Mouse (Mus musculus) adrenal gland (tissue): ENCODE results near the gene Nhsl1.

Experiments
- intact Hi-C: fragments of 180-260 bp; cut with DNase I; formaldehyde crosslinking; loops from one replicate; pipeline ENCODE4 v1.15.1; 2025

The Nhsl1 gene

GRCm38 (mm10) chr10:18341444-18342196 lies 22.8 kb downstream of the Nhsl1 start:
- intact Hi-C loops = no loop called here

GRCm38 (mm10) chr10:18347231-18347630 lies 28.4 kb downstream of the Nhsl1 start:
- intact Hi-C loops = no loop called here

- intact Hi-C loops = no loop called here
Measured at GRCm38 (mm10) chr10:18350781-18351180, 32.0 kb downstream of the Nhsl1 start.

GRCm38 (mm10) chr10:18352937-18353336 lies 34.2 kb downstream of the Nhsl1 start:
- intact Hi-C loops = no loop called here

- intact Hi-C loops = no loop called here
Measured at GRCm38 (mm10) chr10:18354103-18354502, 35.3 kb downstream of the Nhsl1 start.

GRCm38 (mm10) chr10:18356461-18356860 lies 37.7 kb downstream of the Nhsl1 start:
- intact Hi-C loops = no loop called here

GRCm38 (mm10) chr10:18357212-18357611 lies 38.4 kb downstream of the Nhsl1 start:
- intact Hi-C loops = no loop called here

GRCm38 (mm10) chr10:18358461-18358860 lies 39.7 kb downstream of the Nhsl1 start:
- intact Hi-C loops = no loop called here

- intact Hi-C loops = no loop called here
Measured at GRCm38 (mm10) chr10:18360175-18360574, 41.4 kb downstream of the Nhsl1 start.

- intact Hi-C loops = no loop called here
Measured at GRCm38 (mm10) chr10:18365432-18365831, 46.6 kb downstream of the Nhsl1 start.

- intact Hi-C loops = no loop called here
Measured at GRCm38 (mm10) chr10:18366697-18367096, 47.9 kb downstream of the Nhsl1 start.

- intact Hi-C loops = no loop called here
Measured at GRCm38 (mm10) chr10:18368111-18368510, 49.3 kb downstream of the Nhsl1 start.

GRCm38 (mm10) chr10:18370475-18371286 lies 51.9 kb downstream of the Nhsl1 start:
- intact Hi-C loops = no loop called here

- intact Hi-C loops = no loop called here
Measured at GRCm38 (mm10) chr10:18371866-18372265, 53.1 kb downstream of the Nhsl1 start.

- intact Hi-C loops = no loop called here
Measured at GRCm38 (mm10) chr10:18375301-18375700, 56.5 kb downstream of the Nhsl1 start.

- intact Hi-C loops = loop anchor here (5.0 kb wide), 2 partner anchors 67 to 147 kb away; partner anchors contain the start of gene Nhsl1
Measured at GRCm38 (mm10) chr10:18384766-18385165, 66.0 kb downstream of the Nhsl1 start.

GRCm38 (mm10) chr10:18386224-18386623 lies 67.4 kb downstream of the Nhsl1 start:
- intact Hi-C loops = loop anchor here (5.0 kb wide), 2 partner anchors 69 to 149 kb away; partner anchors contain the start of gene Nhsl1

GRCm38 (mm10) chr10:18388784-18389575 lies 70.2 kb downstream of the Nhsl1 start:
- intact Hi-C loops = loop anchor here (5.0 kb wide), 2 partner anchors 72 to 152 kb away; partner anchors contain the start of gene Nhsl1

- intact Hi-C loops = loop anchor here (5.0 kb wide), 1 partner anchor 62 kb away; no protein-coding TSS in a partner anchor
Measured at GRCm38 (mm10) chr10:18390004-18390403, 71.2 kb downstream of the Nhsl1 start.

- intact Hi-C loops = loop anchor here (1.0 to 5.0 kb wide), 2 partner anchors 61 to 137 kb away; no protein-coding TSS in a partner anchor
Measured at GRCm38 (mm10) chr10:18391608-18392007, 72.8 kb downstream of the Nhsl1 start.

GRCm38 (mm10) chr10:18392268-18392667 lies 73.5 kb downstream of the Nhsl1 start:
- intact Hi-C loops = loop anchor here (5.0 kb wide), 1 partner anchor 60 kb away; no protein-coding TSS in a partner anchor
